Mouse (Mus musculus) forebrain, embryonic 13.5 days (tissue): ENCODE measurements around the gene Gm13420. TPM values are rescaled to one million over a fixed set of nuclear protein-coding genes. Genes with fewer than 3 reads are reported as not detected.

Source experiments
- polyA plus RNA-seq: library from polyadenylated mRNA; unstranded; fragments of >200 nt; fragmentation: Nextera tagmentation; extraction: Ambion mirVana; gene quantifications from 2 replicates; pipeline ENCODE4 v1.2.1, GENCODE M21; 2015

Gm13420 gene
- polyA plus RNA-seq, 1 experiment from 2014 or later = not detected

Other genes with a start within 250 kb of the Gm13420 start
- 17.8 and 19.2 TPM in 2 replicates for gene Rapgef1, start 132.0 kb downstream of the Gm13420 start, polyA plus RNA-seq
- 0.72 TPM in 1 of 2 replicates, not detected in the other for gene Gm13547, start 7.6 kb upstream of the Gm13420 start, polyA plus RNA-seq
- gene Coq4, start 35.8 kb upstream of the Gm13420 start, polyA plus RNA-seq = 30.4 and 33.5 TPM in 2 replicates
- 43.4 and 49.7 TPM in 2 replicates for gene Trub2, start 36.8 kb upstream of the Gm13420 start, polyA plus RNA-seq
- 18.6 and 20.3 TPM in 2 replicates for gene Slc27a4, start 50.9 kb upstream of the Gm13420 start, polyA plus RNA-seq
- 18.7 and 20.1 TPM in 2 replicates for gene Urm1, start 68.4 kb upstream of the Gm13420 start, polyA plus RNA-seq
- 5.8 and 7.7 TPM in 2 replicates for gene Cercam, start 117.5 kb upstream of the Gm13420 start, polyA plus RNA-seq
- 77.4 and 91.8 TPM in 2 replicates for gene Odf2, start 137.5 kb upstream of the Gm13420 start, polyA plus RNA-seq
- 82.5 and 83.3 TPM in 2 replicates for gene Gle1, start 183.7 kb upstream of the Gm13420 start, polyA plus RNA-seq
- 157 and 178 TPM in 2 replicates for gene Sptan1, start 213.9 kb upstream of the Gm13420 start, polyA plus RNA-seq